Mouse (Mus musculus) adrenal gland, postnatal 4 days (tissue): ENCODE results near the gene Hist1h2br. TPM values are rescaled to one million over a fixed set of nuclear protein-coding genes. Genes with fewer than 3 reads are reported as not detected.
"Not testable (repeated sequence)": the region's sequence is repeated elsewhere in the genome, so short reads cannot be mapped to it uniquely, and the experiment has no call there.

Experiments used
- DNase-seq, 2 experiments: peaks; one replicate each; pipeline ENCODE4 v3.0.0; 2021 to 2022; ENCODE audit warnings: low spot score in 2 of 2, mixed read lengths in 2 of 2
- long read RNA-seq, 2 experiments: library from polyadenylated mRNA; stranded (forward); transcript quantifications; one replicate each; pipeline ENCODE4 v2.0.0; 2021
- total RNA-seq, 2 experiments: library from RNA; stranded (reverse); gene quantifications; 2 replicates each; pipeline ENCODE4 v1.2.3; 2021

Hist1h2br gene
- 100 to 1,000 TPM; 346 to 390 TPM for total RNA-seq
- long read RNA-seq, experiment 1, partial matches to known transcripts = 0 of 2 reads
- long read RNA-seq, experiment 1, other reads (novel, unspliced or antisense) = 1 of 2 reads
- long read RNA-seq, experiment 2 = 0 reads

- DNase-seq = not testable (repeated sequence)
Observed at GRCm38 (mm10) chr13:21833461-21833860, at the start of gene Hist1h2br, which contains the start of gene Hist1h2ap. Gene Hist1h2br (plus strand): TSS chr13:21833743. Gene Hist1h2ap (minus strand): TSS chr13:21833507.

GRCm38 (mm10) chr13:21784311-21784710 lies 49.2 kb upstream of the Hist1h2br start:
- DNase-seq = no peak

- no peak for DNase-seq
Observed at GRCm38 (mm10) chr13:21786189-21786898, 47.2 kb upstream of the Hist1h2br start.

- DNase-seq = peak; percentile 33 to 69
Observed at GRCm38 (mm10) chr13:21786899-21787629, 46.5 kb upstream of the Hist1h2br start, which contains the start of the genes Hist1h2an and Hist1h2bp. Gene Hist1h2an (minus strand): TSS chr13:21787218. Gene Hist1h2bp (plus strand): TSS chr13:21787461.

GRCm38 (mm10) chr13:21787760-21788593 lies 45.6 kb upstream of the Hist1h2br start:
- DNase-seq = no peak

- no peak for DNase-seq
Observed at GRCm38 (mm10) chr13:21789925-21790324, 43.6 kb upstream of the Hist1h2br start.

- no peak for DNase-seq
Observed at GRCm38 (mm10) chr13:21790601-21791283, 42.8 kb upstream of the Hist1h2br start.

GRCm38 (mm10) chr13:21795584-21795983 lies 38.0 kb upstream of the Hist1h2br start:
- no peak for DNase-seq

- DNase-seq = not testable (repeated sequence)
Observed at GRCm38 (mm10) chr13:21797163-21797562, 36.4 kb upstream of the Hist1h2br start.

- not testable (repeated sequence) for DNase-seq
Observed at GRCm38 (mm10) chr13:21803058-21803457, 30.5 kb upstream of the Hist1h2br start.

- DNase-seq = not testable (repeated sequence)
Observed at GRCm38 (mm10) chr13:21810073-21810472, 23.5 kb upstream of the Hist1h2br start, which contains the start of the genes Hist1h2bq and Hist1h2ao. Gene Hist1h2bq (minus strand): TSS chr13:21810197. Gene Hist1h2ao (plus strand): TSS chr13:21810465.

- DNase-seq = not testable (repeated sequence)
Observed at GRCm38 (mm10) chr13:21811074-21811473, 22.5 kb upstream of the Hist1h2br start.

- DNase-seq = not testable (repeated sequence)
Observed at GRCm38 (mm10) chr13:21811539-21811938, 22.0 kb upstream of the Hist1h2br start, which contains the start of gene Hist1h4m. Gene Hist1h4m (plus strand): TSS chr13:21811746.

- DNase-seq = not testable (repeated sequence)
Observed at GRCm38 (mm10) chr13:21812092-21812491, 21.5 kb upstream of the Hist1h2br start.

GRCm38 (mm10) chr13:21820082-21820890 lies 13.3 kb upstream of the Hist1h2br start:
- DNase-seq = not testable (repeated sequence)

- no peak for DNase-seq
Observed at GRCm38 (mm10) chr13:21828511-21828910, 5.0 kb upstream of the Hist1h2br start.

GRCm38 (mm10) chr13:21830344-21830743 lies 3.2 kb upstream of the Hist1h2br start:
- DNase-seq = no peak

GRCm38 (mm10) chr13:21831418-21832394 lies 1.8 kb upstream of the Hist1h2br start, which contains the start of gene Hist1h4n:
Gene Hist1h4n (minus strand): TSS chr13:21832196.
- DNase-seq = not testable (repeated sequence)
